Mouse (Mus musculus) gastrocnemius, adult 18-20 months (tissue): ENCODE data around the gene Csnk1g2. TPM values are rescaled to one million over a fixed set of nuclear protein-coding genes. Genes with fewer than 3 reads are reported as not detected.

ENCODE experiments used
- DNase-seq: peaks from one replicate; pipeline ENCODE4 v3.0.0; 2021; ENCODE audit warnings: low spot score
- long read RNA-seq, 2 experiments: library from polyadenylated mRNA; stranded (forward); transcript quantifications; one replicate each; pipeline ENCODE4 v2.0.0; 2021
- total RNA-seq, 2 experiments: library from RNA; stranded (reverse); gene quantifications; 2 replicates each; pipeline ENCODE4 v1.2.3; 2021

Csnk1g2 gene
- 100 to 1,000 TPM in 1 of 2 experiments, 10 to 100 TPM in 1; 97.2 to 128 TPM for total RNA-seq
- long read RNA-seq, experiment 1, transcript Csnk1g2-201 (11 exons, 2,348 nt), result major isoform, 18 of 213 reads
- long read RNA-seq, experiment 1, partial matches to known transcripts, result 7 of 213 reads
- long read RNA-seq, experiment 1, other reads (novel, unspliced or antisense), result 187 of 213 reads
- long read RNA-seq, experiment 2, transcript Csnk1g2-201 (11 exons, 2,348 nt), result major isoform, 6 of 163 reads
- long read RNA-seq, experiment 2, partial matches to known transcripts, result 18 of 163 reads
- long read RNA-seq, experiment 2, other reads (novel, unspliced or antisense), result 138 of 163 reads

DNA sequence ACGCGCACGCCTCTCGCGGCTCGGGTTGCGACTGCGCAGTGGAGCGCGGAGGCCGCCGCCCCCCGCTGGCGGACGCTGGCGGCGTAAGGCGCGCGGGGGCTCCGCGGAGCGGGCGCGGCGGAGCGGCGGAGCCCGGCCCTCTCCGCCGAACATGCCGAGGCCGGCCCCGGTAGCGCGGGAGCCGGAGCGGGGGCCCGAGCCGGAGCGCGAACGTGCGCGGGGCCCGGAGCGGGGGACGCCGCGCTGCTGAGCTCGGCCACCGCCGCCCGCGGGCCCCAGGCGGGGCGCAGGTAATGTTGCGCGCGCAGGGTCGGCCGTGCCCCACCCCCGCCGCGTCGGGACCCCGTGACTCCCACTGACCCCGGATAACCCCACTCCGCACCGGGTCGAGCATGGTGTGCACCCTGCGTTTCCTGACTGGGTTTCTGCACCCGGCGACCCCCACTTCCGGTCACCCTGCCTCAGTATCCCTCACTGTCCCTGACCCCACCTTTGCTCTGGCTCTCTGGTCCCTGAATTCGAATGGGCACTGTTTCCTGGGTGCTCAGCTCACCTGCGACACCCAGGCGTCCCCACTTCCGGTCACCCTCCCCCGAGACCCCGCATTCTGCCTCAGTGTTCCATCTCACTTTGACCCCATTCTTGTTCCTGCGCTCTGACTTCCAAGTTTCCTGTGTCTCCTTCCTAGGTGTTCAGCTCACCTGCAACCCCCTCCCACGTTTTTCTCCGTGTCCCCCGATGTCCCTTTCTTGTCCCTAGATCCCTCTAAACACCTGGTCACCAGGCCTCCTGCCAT, at the start of gene Csnk1g2:
Gene Csnk1g2 (plus strand): TSS at position 178 of the 796 bp plus-strand sequence.
- peak; percentile 40 for DNase-seq

DNA sequence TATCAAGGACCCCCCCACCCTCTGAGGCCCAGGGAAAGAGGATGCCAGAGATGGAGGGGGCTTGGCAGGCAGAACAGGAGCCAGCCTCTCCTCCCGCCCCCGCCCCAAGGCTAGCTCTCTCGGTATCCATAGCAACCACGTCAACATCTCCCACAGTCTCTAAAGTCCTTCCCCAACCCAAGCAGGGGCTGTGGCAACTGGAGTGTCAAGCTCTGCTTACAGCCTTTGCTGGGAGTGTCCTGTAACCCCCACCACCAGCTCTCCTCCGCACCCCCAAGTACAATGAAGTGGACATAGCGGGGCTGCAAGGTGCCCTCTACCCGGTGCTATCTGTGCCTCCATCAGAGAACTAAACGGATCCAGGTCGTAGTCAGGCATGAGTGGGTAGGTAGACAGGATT, 48.7 kb upstream of the Csnk1g2 start:
- no peak for DNase-seq

DNA sequence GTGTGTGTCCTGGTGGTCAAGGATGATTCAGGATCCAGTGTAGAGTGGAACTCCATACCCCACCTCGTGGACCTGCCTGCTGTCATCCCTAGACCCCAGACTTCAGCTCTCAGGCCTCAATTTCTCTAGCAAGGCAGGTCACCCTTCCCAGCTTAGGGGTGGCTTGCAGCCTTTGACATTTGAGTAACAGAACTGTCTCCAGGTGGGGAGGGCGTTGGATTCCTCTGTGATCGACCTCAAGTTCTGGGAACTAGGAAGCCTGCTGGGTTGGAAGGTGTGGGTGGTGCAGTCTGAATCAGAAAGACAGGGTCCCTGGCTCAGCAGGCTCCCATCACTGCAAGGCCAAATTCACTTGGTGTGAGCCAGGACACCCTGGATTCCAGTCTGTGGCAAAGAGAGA, 47.7 kb upstream of the Csnk1g2 start:
- no peak for DNase-seq

GRCm38 (mm10) chr10:80575925-80576324, 46.7 kb upstream of the Csnk1g2 start:
- no peak for DNase-seq

DNA sequence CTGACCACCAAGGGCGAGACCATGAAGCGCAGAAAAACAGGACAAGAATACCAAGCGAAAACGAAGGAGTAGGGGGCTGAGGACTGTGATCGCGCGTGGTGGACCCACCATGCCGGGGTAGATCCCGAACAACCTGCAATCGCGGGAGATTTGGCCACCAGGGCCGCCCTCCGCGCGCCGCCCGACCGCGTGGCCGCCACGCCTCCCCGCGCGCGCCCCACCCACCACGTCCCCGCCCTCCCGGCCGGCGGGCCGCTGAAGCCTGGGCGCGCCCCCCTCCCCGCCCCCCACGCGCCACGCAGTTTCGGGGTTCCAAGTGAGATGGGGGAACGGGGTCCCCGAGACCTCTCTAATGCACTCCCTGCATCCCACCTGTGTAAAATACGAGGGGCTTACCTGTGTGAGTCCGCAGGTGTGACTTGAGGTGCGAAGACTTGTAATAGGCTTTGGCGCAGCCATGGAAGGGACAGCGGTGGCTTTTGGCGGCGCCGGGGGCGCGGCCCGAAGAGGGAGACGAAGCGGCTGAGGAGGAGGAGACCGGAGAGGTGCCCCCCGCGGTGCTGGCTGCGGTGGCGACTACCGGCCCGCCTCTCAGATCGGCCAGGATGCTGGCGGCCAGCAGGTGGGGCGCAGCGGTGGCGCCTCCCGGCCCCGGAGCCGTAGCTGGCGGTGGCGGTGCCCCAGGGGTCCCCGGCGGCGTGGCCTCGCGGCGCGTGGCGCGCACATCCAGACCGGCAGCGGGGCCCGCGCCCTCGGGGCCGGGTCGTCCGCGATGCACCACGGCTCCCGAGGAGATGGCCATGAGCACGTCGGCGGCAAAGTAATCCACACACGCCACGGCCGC, 46.1 kb upstream of the Csnk1g2 start:
- no peak for DNase-seq

GRCm38 (mm10) chr10:80577195-80578130, 45.2 kb upstream of the Csnk1g2 start, which contains the start of gene Klf16:
Klf16 (minus strand) TSS chr10:80577321.
- peak; percentile 98 for DNase-seq

GRCm38 (mm10) chr10:80578131-80578750, 44.4 kb upstream of the Csnk1g2 start:
- peak; percentile 85 for DNase-seq

GRCm38 (mm10) chr10:80578911-80579310, 43.7 kb upstream of the Csnk1g2 start:
- peak; percentile 51 for DNase-seq

GRCm38 (mm10) chr10:80583047-80583446, 39.6 kb upstream of the Csnk1g2 start:
- no peak for DNase-seq

DNA sequence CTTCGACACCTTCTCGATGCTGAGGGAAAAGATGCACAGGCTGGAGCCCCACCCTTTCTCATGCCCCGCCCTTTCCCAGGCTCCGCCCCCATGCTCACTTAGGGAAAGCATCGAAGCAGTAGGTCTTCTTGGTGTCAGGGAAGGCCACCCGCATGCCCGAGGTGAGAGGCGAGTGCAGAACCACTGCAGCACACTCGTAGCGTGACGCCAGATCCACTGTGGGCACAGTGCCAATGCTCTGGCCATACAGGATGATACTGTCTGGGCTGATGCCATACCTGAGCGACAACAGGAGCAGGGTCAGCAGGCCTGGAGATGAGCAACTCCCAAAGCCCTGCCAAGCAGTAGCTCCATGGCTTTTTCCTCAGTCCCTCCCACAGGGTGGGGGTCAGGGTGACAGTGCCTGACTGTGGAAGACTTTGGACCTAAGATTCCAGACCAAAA, 38.6 kb upstream of the Csnk1g2 start:
- no peak for DNase-seq

DNA sequence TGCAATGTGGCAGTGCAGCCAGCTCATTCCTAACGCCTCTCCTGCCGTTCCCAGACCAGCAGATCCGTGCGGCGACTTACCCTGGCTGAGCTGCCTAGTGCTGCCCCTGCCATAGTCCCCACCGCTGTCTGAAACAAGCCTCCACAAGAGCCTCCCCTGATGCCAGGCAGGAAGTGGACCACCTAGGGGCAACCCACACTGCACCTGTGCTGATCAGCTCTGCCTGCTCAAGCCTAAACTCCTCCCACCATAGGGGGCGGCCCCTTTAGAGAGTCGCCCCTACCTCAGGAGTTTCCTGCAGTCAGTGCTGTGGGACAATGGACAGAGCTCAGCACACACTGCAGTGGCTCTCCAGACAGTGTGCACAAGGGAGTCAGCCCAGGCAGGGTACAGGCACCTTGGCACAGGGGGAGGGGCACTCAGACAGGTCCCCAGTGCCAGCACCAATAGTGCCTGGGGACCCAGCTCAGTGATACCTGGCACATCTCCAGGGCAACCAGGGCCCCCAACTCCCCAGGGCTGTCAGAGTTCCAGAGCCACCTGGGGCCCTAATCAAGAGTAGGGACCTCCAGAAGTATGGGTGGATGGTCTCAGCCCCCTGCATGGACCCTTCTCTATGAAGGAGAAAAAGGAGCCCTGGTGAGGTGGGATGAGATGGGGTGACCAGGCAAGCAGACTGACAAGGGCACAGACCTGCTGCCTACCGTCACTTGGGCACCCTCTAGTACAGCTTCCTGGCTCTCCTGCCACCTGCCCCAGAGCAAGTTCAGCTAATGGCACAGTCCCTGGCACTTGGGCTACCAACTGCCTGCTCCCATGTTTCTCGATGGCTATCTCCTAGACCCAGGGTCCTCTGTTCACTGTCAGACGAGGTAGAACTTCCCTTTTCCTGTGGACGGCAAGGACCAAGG, 37.7 kb upstream of the Csnk1g2 start:
- DNase-seq, result no peak

DNA sequence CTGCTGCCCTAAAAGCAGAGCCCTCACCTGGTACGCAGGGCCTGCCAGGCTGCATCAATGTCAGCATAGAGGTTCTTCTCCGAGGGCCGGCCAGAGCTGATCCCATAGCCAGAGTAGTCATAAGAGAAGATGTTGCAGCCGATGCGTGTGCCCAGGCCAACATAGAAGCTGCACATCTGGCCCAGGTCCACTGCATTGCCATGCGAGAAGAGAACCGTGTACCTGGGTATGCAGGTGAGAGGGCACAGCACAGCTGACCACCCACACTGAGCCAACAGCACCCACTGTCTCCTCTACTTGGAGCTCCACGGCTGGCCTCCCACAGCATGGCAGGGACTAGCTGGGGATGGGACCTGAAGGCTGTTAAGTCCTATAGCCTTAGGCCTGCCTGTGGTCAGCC, 37.1 kb upstream of the Csnk1g2 start:
- no peak for DNase-seq

DNA sequence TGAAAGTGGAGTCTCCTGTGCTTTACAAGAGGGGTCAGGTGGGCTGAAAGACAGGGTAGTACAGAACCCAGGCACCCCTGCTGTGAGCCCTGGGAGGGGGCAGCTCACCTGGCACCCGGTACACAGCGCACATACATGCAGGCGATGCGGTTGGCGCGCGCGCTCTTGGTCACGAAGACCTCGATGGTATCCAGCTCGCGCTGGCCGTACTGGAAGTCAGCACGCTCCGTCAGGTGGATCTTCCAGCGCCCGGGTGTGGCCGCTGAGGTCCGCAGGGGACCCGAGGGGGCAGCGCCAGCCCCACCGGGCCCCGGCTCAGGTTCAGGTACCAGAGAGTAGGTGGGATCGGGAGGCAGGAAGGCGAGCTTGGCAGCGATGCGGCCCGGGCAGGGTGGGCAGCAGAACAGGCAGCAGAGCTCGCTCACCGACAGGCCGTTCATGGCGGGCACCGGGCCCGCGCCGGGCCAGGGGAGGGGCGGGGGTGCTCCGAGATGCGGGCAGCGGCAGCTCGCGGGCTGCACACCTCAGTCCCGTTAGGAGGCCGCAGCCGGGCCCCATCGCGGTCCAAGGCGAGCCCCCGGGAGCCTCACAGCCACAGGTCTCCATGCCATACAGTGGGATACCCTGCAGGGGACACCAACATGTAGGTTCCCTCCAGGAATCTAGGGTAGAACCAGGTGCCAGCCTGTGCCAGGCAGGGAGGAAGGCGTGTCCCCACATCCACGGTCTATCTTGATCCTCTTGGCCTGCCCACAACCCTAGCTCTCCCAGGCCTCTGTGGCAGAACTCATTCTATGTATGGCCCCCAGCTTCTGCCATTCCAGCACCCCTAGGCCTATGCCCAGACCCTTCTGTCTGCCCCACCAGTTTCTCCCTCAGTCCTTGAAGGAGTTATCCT, 36.0 kb upstream of the Csnk1g2 start:
- no peak for DNase-seq

- DNase-seq, result no peak
Observed at GRCm38 (mm10) chr10:80587305-80587657, 35.4 kb upstream of the Csnk1g2 start.

DNA sequence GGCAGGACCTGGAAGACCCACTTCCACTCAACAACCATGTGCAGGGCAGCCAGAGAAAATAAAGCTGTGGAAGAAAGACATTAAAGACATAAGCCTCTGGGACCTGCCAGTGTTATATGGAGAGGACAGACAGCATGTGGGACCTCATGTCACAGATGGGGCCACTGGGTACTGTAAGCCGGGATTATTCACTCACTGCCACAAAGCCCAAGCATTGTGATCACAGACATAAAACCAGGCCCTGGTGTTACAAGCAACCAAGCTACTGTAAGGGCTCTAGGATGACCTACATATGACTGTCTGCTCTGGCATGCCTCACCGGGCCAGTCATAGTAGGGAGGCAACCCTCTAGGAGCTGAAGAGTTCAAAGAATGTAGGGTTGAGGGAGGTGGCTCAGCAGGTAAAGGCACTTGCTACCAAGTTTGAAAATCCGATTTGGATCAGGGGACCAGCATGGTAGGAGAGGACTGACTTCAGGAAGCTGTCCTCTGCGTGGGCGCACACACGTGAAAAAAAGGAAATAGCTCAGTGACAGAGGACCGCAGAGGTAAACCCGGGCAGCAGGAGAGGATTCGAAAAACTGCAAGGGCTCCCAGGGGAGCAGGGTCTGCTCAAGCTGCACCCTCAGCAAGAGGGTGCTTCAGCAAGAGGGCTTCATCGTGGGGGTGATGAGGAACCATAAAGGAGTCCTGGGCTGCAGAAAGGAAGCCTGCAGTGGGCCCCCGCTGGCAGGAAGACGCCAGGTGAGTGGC, 33.3 kb upstream of the Csnk1g2 start:
- no peak for DNase-seq

- peak; percentile 94 for DNase-seq
Observed at GRCm38 (mm10) chr10:80589879-80590854, 32.5 kb upstream of the Csnk1g2 start, which contains the start of gene Abhd17a. Abhd17a (minus strand) TSS chr10:80590341.
